Mouse (Mus musculus): ENCODE results near the gene Ccdc13. TPM values are rescaled to one million over a fixed set of nuclear protein-coding genes. Genes with fewer than 3 reads are reported as not detected.

Ccdc13 gene
- total RNA-seq, 2 experiments from 2014 or later = 0.17 TPM; not detected in 1

DNA sequence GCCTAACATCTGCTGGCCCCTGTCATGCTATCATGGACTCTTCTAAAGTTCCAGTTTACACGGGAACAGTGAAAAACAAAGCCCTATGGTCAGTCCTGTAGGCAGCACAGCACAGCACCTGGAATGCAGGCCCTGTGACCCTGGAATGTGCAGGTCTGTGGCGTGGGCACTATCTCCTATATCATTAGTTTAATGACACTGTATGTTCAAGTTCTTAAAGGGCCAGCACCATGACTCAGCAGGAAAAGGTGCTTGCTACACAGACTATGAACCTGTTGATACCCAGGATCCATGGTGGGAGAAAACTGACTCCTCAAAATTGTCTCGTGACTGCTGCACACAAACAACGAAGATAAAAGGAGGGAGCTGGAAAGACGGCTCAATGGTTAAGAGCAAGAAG, 8.6 kb upstream of the Ccdc13 start:
- DNase-seq = no peak
- intact Hi-C loops (cut with DNase I) = loop anchor here (2.0 kb wide), 1 partner anchor 29 kb away; no protein-coding TSS in a partner anchor

DNA sequence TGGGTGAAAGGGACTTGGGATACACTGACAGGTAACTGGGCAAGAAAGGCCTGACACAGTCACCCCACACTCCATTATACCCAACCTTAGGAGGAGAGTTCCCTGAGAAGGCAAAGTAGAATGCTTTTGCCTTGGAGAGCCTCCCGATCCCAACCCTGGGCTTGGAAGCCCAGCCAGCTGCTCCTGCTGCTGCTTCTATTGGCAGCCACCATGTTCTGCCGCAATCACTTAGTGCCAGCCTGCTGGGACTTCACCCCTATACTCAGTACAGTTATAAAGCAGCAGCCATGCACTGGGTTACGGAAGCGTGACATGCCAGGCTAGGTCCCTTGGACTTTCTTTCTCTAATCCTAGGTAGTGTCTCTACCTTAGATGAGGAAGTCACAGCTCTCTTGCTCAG, 7.9 kb upstream of the Ccdc13 start:
- no peak for DNase-seq
- intact Hi-C loops (cut with DNase I) = loop anchor here (2.0 kb wide), 1 partner anchor 30 kb away; no protein-coding TSS in a partner anchor

DNA sequence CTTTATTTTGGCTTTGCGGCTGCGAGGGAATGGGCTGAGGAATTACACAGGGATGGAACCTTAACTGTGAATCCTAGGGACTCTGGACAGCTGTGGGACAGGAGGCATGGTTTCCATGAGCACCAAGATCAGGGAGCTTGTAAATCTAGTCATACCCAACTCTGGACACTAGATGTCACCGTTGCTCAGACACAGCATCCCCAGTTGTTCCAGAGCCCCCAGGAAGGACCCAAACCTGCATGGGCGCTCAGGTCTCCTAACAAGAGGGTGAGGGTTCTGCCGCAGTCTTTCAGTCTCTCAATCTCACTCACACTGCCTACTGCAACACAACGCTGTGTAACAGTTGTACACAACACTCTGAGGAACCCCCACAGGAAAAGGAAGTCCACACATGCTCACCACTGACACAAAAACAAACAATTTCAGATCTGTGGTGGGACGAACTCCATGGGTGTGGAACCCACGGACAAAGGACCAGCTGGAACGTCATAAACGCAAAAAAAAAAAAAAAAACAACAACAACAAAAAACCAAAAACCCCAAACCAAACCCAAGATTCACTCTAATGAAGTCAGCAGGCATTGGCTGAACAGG, 7.4 kb upstream of the Ccdc13 start:
- intact Hi-C loops (cut with DNase I) = loop anchor here (2.0 kb wide), 1 partner anchor 30 kb away; no protein-coding TSS in a partner anchor
- no peak for DNase-seq

DNA sequence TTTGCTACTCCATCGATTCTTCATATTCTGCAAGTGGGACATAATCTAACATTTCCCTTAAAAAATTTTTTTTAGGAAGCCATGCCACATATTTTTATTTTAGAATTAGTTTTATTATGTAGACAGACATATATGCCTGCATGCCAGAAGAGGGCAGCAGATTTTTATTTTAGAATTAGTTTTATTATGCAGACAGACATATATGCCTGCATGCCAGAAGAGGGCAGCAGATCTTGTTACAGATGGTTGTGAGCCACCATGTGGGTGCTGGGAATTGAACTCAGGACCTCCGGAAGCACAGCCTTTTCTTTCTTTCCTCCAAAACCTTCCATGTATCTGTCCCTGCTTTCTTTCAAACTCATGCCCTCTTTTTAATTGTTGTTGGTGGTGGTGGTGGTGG, 3.7 kb upstream of the Ccdc13 start:
- intact Hi-C loops (cut with DNase I) = loop anchor here (5.0 kb wide), 1 partner anchor 144 kb away; no protein-coding TSS in a partner anchor

DNA sequence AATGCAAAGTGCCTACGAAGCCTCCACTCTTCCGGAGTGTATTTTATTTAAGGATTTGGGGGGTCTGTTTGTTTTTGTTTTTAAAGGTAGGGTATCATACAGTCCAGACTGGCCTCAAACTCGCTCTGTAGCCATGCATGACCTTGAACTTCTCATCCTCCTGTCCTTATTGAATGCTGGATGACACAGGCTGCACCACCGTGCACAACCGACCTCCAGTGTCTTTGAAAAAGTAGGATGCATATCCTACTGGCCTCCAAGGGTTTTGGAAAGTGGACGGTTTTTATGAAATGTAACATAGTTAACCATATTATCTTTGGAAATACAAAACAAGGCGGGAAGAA, 333 bp upstream of the Ccdc13 start:
- intact Hi-C loops (cut with DNase I) = no loop called here

More for the DNA sequence above, 3.7 kb upstream of the Ccdc13 start:
- no peak for DNase-seq

DNA sequence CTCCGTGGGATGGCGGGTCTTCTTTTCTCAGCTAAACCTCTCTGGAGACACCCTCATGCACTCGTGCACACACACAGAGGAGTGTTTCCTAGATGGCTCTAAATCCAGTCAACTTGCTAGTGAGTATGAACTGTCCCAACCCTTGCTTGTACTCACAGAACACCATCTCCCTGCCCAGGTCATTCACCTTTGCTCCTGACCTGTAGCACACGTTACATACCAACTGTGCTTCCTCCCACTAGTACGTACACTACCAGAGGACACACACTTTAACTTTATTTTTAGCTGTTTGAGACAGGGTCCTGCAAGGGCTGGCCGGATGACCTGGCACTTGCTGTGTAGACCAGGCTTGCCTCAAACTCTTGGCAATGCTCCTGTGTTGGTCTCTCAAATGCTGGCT, 1.3 kb downstream of the Ccdc13 start:
- intact Hi-C loops (cut with DNase I) = no loop called here
- no peak for DNase-seq

More for the DNA sequence above, 333 bp upstream of the Ccdc13 start:
- DNase-seq = no peak

DNA sequence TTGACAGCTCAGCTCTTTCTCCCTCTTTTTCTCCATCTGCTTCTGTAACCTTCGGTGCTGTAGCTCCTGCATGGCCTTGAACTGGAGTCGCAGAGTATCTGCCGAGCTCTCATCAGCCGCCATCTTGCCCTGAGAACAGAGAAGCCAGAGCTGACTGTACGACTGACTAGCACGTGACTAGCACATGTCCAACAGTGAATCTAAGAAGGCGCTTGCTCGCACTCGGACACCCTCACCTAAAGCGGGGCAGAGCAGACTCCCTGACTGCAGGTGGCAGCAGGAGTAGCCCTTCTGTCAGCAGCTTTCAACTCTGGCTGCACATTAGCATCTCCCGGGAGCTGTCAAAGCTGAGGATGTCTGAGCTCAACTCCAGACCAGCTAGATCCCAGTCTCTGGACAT, 5.4 kb downstream of the Ccdc13 start:
- DNase-seq = no peak
- intact Hi-C loops (cut with DNase I) = no loop called here

DNA sequence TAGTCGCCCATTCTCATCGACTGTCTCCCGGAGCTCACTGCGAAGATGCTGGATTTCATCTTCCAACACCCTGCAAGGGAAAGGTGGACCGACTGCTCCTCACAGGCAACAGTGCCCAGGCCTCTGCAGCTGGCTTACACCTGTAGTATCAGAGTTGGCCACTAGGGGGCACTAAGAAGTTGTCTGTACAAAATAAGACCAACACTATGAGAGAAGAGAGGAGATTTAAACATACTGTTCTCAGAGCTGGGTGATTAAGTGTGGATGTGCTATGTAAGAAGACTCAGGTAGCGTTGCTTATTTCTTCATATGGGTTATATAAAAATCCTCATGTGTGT, 8.3 kb downstream of the Ccdc13 start:
- DNase-seq = peak; percentile 52 to 72
- intact Hi-C loops (cut with DNase I) = no loop called here

DNA sequence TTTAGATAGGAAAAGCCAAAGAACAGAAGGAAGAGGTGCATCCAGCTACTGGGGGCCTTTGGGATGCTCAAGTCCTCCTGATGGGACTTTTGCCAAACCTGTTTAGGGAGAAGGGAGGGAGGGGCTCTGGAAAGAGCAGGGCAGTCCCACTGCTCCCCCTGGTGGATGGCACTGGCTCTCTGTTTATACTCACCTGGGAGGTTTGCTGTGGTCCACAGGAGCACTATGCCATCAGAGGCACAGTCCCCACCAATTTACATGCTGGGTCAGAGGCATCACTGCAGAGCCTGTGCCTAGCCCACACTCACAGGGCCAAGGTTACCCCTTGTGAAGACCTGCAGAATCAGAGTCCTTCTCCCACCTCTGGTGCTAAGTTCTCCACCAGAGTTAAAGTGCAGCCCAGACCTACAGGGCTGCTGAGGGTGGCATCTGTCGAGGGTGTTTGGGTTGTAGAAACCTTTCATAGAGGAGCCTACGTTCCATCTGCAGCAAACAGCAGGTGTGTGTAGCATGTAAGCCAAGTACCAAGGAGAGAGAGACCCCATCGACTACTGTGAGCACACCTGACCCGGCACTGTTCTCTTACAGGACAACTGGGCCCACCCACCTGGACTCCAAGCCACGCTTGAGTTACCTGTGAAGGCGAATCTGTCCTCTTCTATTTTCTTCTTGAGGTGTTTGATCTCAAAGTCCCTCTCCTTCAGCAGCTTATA, 8.9 kb downstream of the Ccdc13 start:
- DNase-seq = no peak
- intact Hi-C loops (cut with DNase I) = no loop called here

DNA sequence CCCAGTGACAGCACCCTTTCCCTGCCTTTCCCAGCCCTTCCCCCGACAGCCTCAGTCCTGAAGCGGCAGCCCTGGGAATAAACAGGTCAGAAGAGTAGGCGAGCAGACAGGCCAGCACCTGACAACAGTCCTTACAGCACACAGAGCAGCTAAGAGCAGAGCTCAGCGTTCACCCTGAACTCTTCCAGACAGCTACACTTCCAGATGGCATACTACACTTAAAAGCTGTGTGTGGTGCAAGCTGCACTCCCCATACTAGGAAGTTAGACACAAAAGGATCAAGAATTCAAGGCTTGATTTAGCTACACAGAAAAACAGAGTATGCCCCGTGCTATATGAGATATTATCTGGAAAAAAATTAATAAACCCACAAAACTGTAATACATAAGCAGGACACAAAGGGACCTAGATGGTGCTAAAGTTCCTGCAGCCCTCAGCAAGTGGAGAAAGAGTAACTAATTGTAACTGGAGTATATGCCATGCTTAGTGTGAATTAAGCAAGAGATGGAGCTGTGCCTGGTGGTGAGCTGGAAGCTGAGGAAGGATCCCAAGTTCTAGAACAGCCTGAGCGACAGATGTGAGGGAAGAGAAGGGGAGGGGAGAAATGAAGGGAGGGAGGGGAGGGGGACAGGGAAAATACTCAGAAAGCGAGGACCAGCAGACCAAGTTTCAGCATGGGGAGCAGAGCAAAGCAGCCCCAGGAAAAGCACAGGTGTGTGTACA, 9.8 kb downstream of the Ccdc13 start:
- DNase-seq = no peak
- intact Hi-C loops (cut with DNase I) = loop anchor here (1.0 to 5.0 kb wide), 3 partner anchors 34 to 132 kb away; partner anchors contain the start of gene Zfp651

DNA sequence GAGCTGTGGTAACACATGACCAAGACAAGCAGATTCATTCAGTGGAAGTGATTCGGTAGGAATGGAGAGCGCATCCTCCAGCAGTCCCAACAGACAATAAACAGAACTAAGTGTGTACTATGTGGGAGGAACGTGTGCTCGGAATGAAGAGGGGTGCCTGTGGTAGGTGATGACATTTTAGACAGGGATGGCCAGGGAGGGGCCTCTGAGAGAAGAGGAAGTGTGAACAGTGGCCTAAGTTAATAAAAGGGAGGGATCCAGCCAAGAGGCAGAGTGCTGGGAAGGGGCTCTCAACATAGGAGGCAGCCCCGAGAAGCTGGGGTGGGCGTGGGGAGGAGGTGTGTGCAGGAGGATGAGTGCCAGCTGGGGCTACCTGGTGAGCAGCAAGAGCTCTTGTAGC, 10.9 kb downstream of the Ccdc13 start:
- DNase-seq = no peak
- intact Hi-C loops (cut with DNase I) = loop anchor here (5.0 kb wide), 2 partner anchors 71 to 131 kb away; partner anchors contain the start of gene Zfp651

DNA sequence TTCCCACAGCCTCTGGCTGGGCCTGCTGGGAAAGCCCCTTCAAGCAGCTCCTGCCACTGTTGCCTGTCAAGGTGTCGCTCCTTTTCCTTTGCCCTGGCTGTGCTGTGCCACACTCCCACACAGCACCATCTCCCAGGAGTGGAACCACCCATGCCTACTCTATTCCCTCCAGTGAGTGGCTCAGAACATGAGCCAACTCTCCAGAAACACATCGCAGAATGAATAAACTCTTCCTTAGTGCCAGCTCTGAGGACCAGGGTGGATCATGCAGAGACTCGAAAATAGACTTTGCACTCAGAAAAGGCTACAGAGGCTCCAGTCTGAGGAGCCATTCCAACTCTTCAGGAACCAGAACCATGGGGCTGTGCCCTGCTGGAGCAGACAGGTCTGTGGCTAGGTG, 12.9 kb downstream of the Ccdc13 start:
- no peak for DNase-seq
- intact Hi-C loops (cut with DNase I) = loop anchor here (5.0 kb wide), 2 partner anchors 69 to 129 kb away; partner anchors contain the start of gene Zfp651

DNA sequence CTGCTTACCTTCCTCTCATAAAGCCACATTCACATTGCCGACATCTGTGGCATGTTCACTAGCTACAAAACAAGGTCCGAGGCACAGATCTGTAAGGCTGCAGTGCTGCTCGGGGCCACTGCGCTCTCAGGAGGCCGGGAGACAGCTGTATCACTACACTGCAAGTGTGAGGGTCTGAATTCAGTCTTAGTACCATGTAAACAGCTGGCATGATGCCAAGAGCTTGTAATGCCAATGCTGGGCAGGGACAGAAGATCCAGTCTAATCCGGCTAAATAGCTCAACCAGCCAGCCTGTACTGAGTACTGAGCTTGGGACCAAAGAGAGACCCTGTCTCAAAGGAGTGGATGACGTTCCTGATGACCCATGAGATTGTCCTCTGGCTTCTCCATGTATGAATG, 15.3 kb downstream of the Ccdc13 start:
- intact Hi-C loops (cut with DNase I) = no loop called here
- DNase-seq = no peak

DNA sequence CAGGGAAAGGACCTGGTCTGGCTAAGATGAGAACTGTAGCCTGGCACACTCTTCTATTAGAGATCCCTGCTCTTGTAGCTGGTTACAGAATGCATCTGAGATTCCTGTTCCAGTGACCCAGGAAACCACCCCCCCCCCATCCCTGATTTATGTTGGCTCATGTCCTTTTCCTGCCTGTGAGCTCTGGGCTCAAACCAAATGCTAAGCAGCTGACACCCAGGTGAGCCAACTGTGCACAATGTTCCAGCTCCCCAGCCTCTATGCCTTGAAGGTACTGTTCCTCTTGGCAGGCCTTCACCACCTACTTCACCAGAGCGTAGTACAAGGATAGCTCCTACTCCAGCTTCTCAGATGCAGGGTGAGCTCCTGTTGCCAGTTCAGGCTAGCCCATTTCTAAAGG, 16.2 kb downstream of the Ccdc13 start:
- no peak for DNase-seq
- intact Hi-C loops (cut with DNase I) = no loop called here

DNA sequence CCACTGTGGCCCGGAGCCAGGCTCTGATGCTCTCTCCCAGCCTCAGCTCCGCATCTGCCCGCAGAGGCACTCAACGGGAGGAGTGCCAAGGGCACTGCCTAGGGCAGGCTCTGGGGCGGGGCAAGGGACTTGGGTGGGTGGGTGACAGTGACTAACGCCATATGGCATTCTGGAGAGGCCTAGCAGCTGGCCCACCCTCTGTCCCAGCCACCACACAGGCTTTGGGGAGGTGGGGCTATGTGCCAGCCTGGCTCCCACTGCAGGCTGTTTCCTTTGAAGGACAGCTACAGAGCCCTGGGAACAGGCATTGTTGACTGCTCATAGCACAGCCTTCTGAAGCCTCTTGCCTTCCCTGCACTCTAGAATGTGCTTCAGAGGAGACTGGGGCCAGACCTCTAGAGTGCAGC, 16.7 kb downstream of the Ccdc13 start:
- intact Hi-C loops (cut with DNase I) = no loop called here
- DNase-seq = no peak

DNA sequence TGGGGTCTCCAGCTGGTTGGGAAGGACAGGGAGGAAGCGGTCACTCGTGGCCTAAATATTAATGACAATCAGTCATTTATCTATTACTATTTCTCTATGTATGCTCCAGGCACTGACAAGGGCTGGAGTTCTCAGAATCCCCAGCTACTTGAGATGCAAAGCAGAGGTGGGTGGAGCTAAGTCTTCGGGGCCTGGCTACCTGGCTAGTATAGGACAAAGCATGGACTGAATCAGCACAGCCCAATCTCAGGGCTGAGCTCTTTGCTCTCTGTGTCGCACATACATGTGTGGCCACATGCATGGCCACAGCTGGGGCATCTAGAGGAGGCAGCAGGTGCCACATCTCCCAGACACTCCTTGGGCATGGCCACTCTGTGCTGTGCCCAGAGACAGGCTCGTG, 18.5 kb downstream of the Ccdc13 start:
- no peak for DNase-seq
- intact Hi-C loops (cut with DNase I) = no loop called here

DNA sequence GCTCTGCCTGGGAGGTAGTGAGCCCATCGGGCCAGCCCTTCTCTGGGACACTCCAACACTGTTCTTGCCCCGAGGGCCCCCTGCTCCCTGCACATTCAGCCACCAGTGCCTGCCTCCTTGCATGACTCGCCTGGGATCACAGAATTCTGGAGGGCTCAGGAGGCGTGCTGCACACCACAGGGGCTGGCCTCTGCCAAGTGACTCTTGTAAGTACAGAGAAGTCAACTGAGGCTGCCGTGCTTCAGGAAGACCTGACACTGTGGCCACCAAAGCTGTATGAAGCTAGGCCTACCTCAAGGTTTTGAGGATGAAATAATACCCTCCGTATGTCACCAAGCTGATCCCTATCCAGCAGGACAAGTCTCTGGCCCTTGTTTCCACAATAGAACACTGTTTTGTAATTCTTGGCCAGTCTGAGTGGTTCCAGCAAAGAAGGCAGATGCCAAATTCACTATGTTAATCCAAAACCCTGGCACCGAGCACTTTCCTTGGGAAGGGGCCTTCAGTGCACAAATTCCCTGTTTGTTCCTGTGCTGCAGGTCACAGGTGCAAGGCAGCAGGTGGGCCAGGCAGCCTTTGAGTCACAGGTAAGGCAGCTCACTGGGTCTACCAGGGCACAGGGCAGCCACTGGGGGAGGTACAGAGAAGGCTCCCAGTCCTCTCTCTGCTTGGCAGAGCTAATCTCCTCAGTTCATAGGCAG, 19.3 kb downstream of the Ccdc13 start:
- no peak for DNase-seq
- intact Hi-C loops (cut with DNase I) = no loop called here

DNA sequence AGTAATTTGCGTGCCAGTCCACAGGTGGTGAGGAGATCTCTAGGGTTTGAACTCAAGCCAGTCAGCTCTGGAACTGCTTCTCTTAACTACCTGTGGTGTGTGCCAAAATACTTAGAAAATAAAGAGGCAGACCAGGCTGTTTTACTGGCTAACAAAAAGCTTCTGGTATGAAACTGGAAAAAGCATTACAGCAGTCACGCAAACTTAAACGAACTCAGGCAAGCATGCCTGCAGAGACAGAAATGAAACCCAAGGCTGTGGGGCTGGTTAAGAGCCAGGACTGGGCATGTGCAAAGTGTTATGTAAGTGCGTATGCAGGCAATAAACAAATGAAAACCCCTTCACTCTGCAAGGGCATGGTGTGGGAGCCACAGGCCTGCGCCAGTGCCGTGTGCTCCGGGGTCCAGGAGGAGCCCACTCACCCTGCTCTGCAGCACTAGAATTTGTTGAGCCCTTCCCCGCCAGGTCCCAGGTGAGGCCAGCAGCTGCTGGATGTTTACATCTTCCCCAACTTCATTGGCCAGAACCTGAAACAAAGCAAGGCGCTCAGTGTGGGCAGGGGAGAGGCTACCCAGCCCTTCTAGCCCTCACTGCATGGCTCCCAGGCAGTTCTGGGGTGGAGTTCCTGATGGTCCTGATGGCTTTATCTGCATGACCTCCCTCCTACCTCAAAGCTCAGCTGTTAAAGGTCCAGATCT, 20.0 kb downstream of the Ccdc13 start:
- intact Hi-C loops (cut with DNase I) = no loop called here
- DNase-seq = peak; percentile 47 to 50

DNA sequence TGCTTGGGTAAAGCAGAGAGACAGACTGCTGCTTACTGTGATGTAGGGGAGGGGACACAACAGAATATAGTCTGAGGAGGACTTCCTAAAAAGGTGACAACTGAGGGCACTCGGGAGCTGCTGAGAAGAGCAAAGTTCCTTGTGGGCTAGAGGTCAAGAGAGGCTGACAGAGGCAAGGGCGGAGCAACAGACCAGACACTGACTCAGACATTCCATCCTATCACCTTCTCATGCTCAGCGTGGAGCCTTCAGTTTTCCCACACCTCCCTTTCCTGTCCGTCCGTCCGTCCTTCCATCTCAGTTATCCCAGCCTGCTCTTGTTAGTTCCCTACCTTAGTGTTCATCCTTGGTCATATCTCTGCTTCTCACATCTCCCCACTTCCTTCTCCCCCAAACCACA, 24.1 kb downstream of the Ccdc13 start:
- intact Hi-C loops (cut with DNase I) = no loop called here
- no peak for DNase-seq

DNA sequence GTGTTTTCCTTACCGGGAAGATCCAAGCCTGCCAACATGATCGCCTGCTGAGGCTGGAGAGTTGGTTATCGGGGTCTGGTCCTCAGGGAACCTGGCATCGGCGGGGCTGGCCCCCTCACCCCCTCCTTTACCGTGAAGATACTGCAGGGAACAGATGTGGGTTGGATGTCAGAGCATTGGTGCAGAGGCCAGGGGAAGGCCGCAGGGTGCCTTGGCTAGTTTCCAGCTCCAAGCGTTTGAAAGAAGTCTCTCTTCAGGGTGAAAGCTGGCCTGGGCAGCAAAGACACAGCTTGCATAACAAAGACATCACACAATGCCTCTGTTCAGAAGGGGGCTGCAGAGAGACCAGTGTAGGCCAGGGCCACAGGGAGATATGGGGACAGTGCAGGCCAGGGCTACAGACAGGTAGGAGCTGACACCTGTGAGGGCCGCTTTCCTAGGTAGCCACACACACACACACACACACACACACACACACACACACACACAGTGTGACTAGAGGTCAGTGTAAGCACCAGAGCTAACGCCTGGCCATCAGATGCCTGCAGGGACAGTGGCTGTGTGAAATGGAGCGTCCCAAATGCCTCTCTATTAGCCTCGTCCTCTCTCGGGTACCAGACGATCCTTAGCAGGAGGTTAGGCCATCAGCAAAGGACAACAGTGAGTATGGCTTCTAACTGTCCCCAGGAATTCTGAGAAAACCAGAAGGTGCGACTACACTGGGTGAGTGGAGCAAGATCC, 29.0 kb downstream of the Ccdc13 start:
- intact Hi-C loops (cut with DNase I) = no loop called here
- no peak for DNase-seq
